Mouse (Mus musculus) heart, embryonic 10.5 days (tissue): ENCODE results near the gene Ebf4. TPM values are rescaled to one million over a fixed set of nuclear protein-coding genes. Genes with fewer than 3 reads are reported as not detected.

Experiments used
- DNase-seq: peaks from one replicate; pipeline ENCODE4 v3.0.0-alpha.2; 2017; ENCODE audit warnings: low spot score
- H3K27ac ChIP-seq: fragments of 300-500 bp; sonication (generic); 2 replicates; pipeline ENCODE4 v1.5.1; 2016; ENCODE audit warnings: mild to moderate bottlenecking
- H3K27me3 ChIP-seq: fragments of 300-500 bp; sonication (generic); 2 replicates; pipeline ENCODE4 v1.6.1; 2016; ENCODE audit warnings: mild to moderate bottlenecking; ENCODE audit not compliant: poor library complexity, insufficient read depth, severe bottlenecking
- H3K36me3 ChIP-seq: fragments of 300-500 bp; sonication (generic); 2 replicates; pipeline ENCODE4 v1.6.1; 2016; ENCODE audit warnings: mild to moderate bottlenecking, moderate library complexity
- H3K4me1 ChIP-seq: fragments of 300-500 bp; sonication (generic); 2 replicates; pipeline ENCODE4 v1.6.1; 2016; ENCODE audit warnings: mild to moderate bottlenecking
- H3K4me3 ChIP-seq: fragments of 300-500 bp; sonication (generic); 2 replicates; pipeline ENCODE4 v1.5.1; 2016; ENCODE audit warnings: mild to moderate bottlenecking, moderate library complexity
- H3K9me3 ChIP-seq: fragments of 300-500 bp; sonication (generic); 2 replicates; pipeline ENCODE4 v1.6.1; 2016; ENCODE audit warnings: mild to moderate bottlenecking, moderate library complexity
- WGBS: fragments of 180-500 bp; shearing (Covaris S2); methylation state at CpG from one replicate; pipeline ENCODE4 v1.1.7; 2016; 5-methylcytosine and 5-hydroxymethylcytosine counted together
- polyA plus RNA-seq: library from polyadenylated mRNA; unstranded; fragments of >200 nt; fragmentation: Nextera tagmentation; extraction: Ambion mirVana; gene quantifications from 2 replicates; pipeline ENCODE4 v1.2.1, GENCODE M21; 2016

The Ebf4 gene
- polyA plus RNA-seq, 1 experiment from 2014 or later, result 1.1 TPM

- Histone ChIP-seq H3K36me3 (peaks cover 70% of the 10 kb centered on the region), H3K9me3 (no peaks in the 10 kb centered on the region), H3K27ac (no peak overlapping the region), H3K4me3 (no peak overlapping the region), H3K27me3 (no peaks in the 10 kb centered on the region), H3K4me1 (peaks cover 30% of the 10 kb centered on the region)
- 41% methylated on average over 8 of the region's 8 CpGs for WGBS
- DNase-seq, result no peak
Observed at GRCm38 (mm10) chr2:130279600-130280091, 15.3 kb upstream of the Ebf4 start.

- Histone ChIP-seq H3K9me3 (no peaks in the 10 kb centered on the region), H3K36me3 (peaks cover 66% of the 10 kb centered on the region), H3K27me3 (no peaks in the 10 kb centered on the region), H3K4me3 (no peak overlapping the region), H3K4me1 (peaks cover 30% of the 10 kb centered on the region), H3K27ac (no peak overlapping the region)
- WGBS, result 64% methylated on average over 7 of the region's 7 CpGs
- no peak for DNase-seq
Observed at GRCm38 (mm10) chr2:130280224-130280623, 14.7 kb upstream of the Ebf4 start.

- WGBS, result 80% methylated on average over 4 of the region's 4 CpGs
- no peak for DNase-seq
- peaks cover 61% of the 10 kb centered on the region for H3K36me3 ChIP-seq
Observed at GRCm38 (mm10) chr2:130280818-130281217, 14.2 kb upstream of the Ebf4 start.

GRCm38 (mm10) chr2:130283854-130284654 lies 10.9 kb upstream of the Ebf4 start, which contains the start of gene Idh3b:
TSS of gene Idh3b (minus strand) at chr2:130284547.
- Histone ChIP-seq H3K27ac (peak within 1 kb of the TSS; percentile 96), H3K9me3 (no peaks in the 10 kb centered on the region), H3K4me3 (peak within 1 kb of the TSS; percentile 98), H3K4me1 (peaks cover 12% of the 10 kb centered on the region), H3K27me3 (no peaks in the 10 kb centered on the region), H3K36me3 (peaks cover 31% of the 10 kb centered on the region)
- DNase-seq, result peak; percentile 96
- WGBS, result under 1% methylated on average over 51 of the region's 51 CpGs

More at GRCm38 (mm10) chr2:130280818-130281217, 14.2 kb upstream of the Ebf4 start:
- Histone ChIP-seq H3K27ac (no peak overlapping the region), H3K4me1 (peaks cover 25% of the 10 kb centered on the region), H3K9me3 (no peaks in the 10 kb centered on the region), H3K4me3 (no peak overlapping the region), H3K27me3 (no peaks in the 10 kb centered on the region)

GRCm38 (mm10) chr2:130289086-130289485 lies 5.9 kb upstream of the Ebf4 start:
- Histone ChIP-seq H3K27me3 (peaks cover 20% of the 10 kb centered on the region), H3K36me3 (no peaks in the 10 kb centered on the region), H3K27ac (no peak overlapping the region), H3K4me3 (no peak overlapping the region), H3K4me1 (peaks cover 13% of the 10 kb centered on the region), H3K9me3 (no peaks in the 10 kb centered on the region)
- WGBS, result 48% methylated on average over 4 of the region's 4 CpGs
- no peak for DNase-seq

GRCm38 (mm10) chr2:130291434-130291833 lies 3.5 kb upstream of the Ebf4 start:
- WGBS, result 12% methylated on average over 8 of the region's 8 CpGs
- 0 out of 2 replicates have a peak, but pooled peaks cover 2% of the 10 kb centered on the region for H3K36me3 ChIP-seq
- DNase-seq, result peak; percentile 87
- H3K4me3 ChIP-seq, result no peak overlapping the region
- peaks cover 31% of the 10 kb centered on the region for H3K4me1 ChIP-seq
- peaks cover 42% of the 10 kb centered on the region for H3K27me3 ChIP-seq
- no peak overlapping the region for H3K27ac ChIP-seq
- H3K9me3 ChIP-seq, result no peaks in the 10 kb centered on the region

- Histone ChIP-seq H3K27me3 (peaks cover 58% of the 10 kb centered on the region), H3K27ac (no peak overlapping the region), H3K36me3 (0 out of 2 replicates have a peak, but pooled peaks cover 2% of the 10 kb centered on the region), H3K9me3 (no peaks in the 10 kb centered on the region), H3K4me1 (peaks cover 38% of the 10 kb centered on the region), H3K4me3 (no peak overlapping the region)
- 28% methylated on average over 3 of the region's 3 CpGs for WGBS
- no peak for DNase-seq
Observed at GRCm38 (mm10) chr2:130293009-130293408, 2.0 kb upstream of the Ebf4 start.

GRCm38 (mm10) chr2:130293486-130293885 lies 1.5 kb upstream of the Ebf4 start:
- no peak overlapping the region for H3K27ac ChIP-seq
- 5% methylated on average over 4 of the region's 4 CpGs for WGBS
- H3K36me3 ChIP-seq, result 0 out of 2 replicates have a peak, but pooled peaks cover 2% of the 10 kb centered on the region
- DNase-seq, result no peak
- peaks cover 38% of the 10 kb centered on the region for H3K4me1 ChIP-seq
- peaks cover 63% of the 10 kb centered on the region for H3K27me3 ChIP-seq
- H3K9me3 ChIP-seq, result no peaks in the 10 kb centered on the region
- no peak overlapping the region for H3K4me3 ChIP-seq

- peaks cover 64% of the 10 kb centered on the region for H3K27me3 ChIP-seq
- WGBS, result 5% methylated on average over 20 of the region's 20 CpGs
- no peak for DNase-seq
- H3K4me1 ChIP-seq, result peaks cover 38% of the 10 kb centered on the region
- H3K36me3 ChIP-seq, result 0 out of 2 replicates have a peak, but pooled peaks cover 2% of the 10 kb centered on the region
- H3K4me3 ChIP-seq, result peak overlapping the region; percentile 78
- H3K9me3 ChIP-seq, result no peaks in the 10 kb centered on the region
- peak overlapping the region; percentile 83 for H3K27ac ChIP-seq
Observed at GRCm38 (mm10) chr2:130294218-130294935, 592 bp upstream of the Ebf4 start.

- H3K4me1 ChIP-seq, result peaks cover 38% of the 10 kb centered on the region
- peaks cover 64% of the 10 kb centered on the region for H3K27me3 ChIP-seq
- no peaks in the 10 kb centered on the region for H3K9me3 ChIP-seq
- DNase-seq, result no peak
- H3K27ac ChIP-seq, result peak overlapping the region; percentile 83
- peak overlapping the region; percentile 78 for H3K4me3 ChIP-seq
- under 1% methylated on average over 71 of the region's 99 CpGs for WGBS
- 0 out of 2 replicates have a peak, but pooled peaks cover 2% of the 10 kb centered on the region for H3K36me3 ChIP-seq
Observed at GRCm38 (mm10) chr2:130295331-130296133, 563 bp downstream of the Ebf4 start.

GRCm38 (mm10) chr2:130296134-130296745 lies 1.3 kb downstream of the Ebf4 start:
- peaks cover 38% of the 10 kb centered on the region for H3K4me1 ChIP-seq
- no peak for DNase-seq
- WGBS, result 2% methylated on average over 20 of the region's 20 CpGs
- no peaks in the 10 kb centered on the region for H3K9me3 ChIP-seq
- 0 out of 2 replicates have a peak, but pooled peaks cover 2% of the 10 kb centered on the region for H3K36me3 ChIP-seq
- H3K27me3 ChIP-seq, result peaks cover 64% of the 10 kb centered on the region
- peak overlapping the region; percentile 83; the same call in 1 of the 2 replicates for H3K27ac ChIP-seq
- peak overlapping the region; percentile 78 for H3K4me3 ChIP-seq

- WGBS, result 69% methylated on average over 9 of the region's 9 CpGs
- peaks cover 58% of the 10 kb centered on the region for H3K27me3 ChIP-seq
Observed at GRCm38 (mm10) chr2:130297580-130297979, 2.6 kb downstream of the Ebf4 start.

More at GRCm38 (mm10) chr2:130297580-130297979, 2.6 kb downstream of the Ebf4 start:
- no peak for DNase-seq
- Histone ChIP-seq H3K36me3 (0 out of 2 replicates have a peak, but pooled peaks cover 2% of the 10 kb centered on the region), H3K4me1 (peaks cover 35% of the 10 kb centered on the region), H3K9me3 (no peaks in the 10 kb centered on the region), H3K4me3 (no peak overlapping the region), H3K27ac (no peak overlapping the region)
